Mouse (Mus musculus) intestine, embryonic 15.5 days (tissue): ENCODE measurements at regions not wholly inside any gene's neighbourhood (a gene's known extent, or its start where the extent isn't known, plus 50 kb on each side); places are given as distances from the start of the nearest gene placed in this dataset.

Experiments used
- ATAC-seq: fragments of 200-750 bp; cut with Nextera tagmentation; 2 replicates; pipeline ENCODE4 v1.8.0; 2017; ENCODE audit warnings: moderate TSS enrichment, moderate library complexity
- H3K27ac ChIP-seq: fragments of 300-500 bp; sonication (generic); 2 replicates; pipeline ENCODE4 v1.5.1; 2015; ENCODE audit warnings: mild to moderate bottlenecking, inconsistent platforms
- H3K27me3 ChIP-seq: fragments of 300-500 bp; sonication (generic); replicated peaks from 2 replicates; pipeline ENCODE4 v1.6.1; 2015; ENCODE audit warnings: inconsistent platforms
- H3K36me3 ChIP-seq: fragments of 300-500 bp; sonication (generic); 2 replicates; pipeline ENCODE4 v1.6.1; 2015; ENCODE audit warnings: inconsistent platforms
- H3K4me1 ChIP-seq: fragments of 300-500 bp; sonication (generic); replicated peaks from 2 replicates; pipeline ENCODE4 v1.6.1; 2015; ENCODE audit warnings: inconsistent platforms
- H3K4me2 ChIP-seq: fragments of 300-500 bp; sonication (generic); replicated peaks from 2 replicates; pipeline ENCODE4 v1.6.1; 2015; ENCODE audit warnings: mild to moderate bottlenecking, inconsistent platforms
- H3K4me3 ChIP-seq: fragments of 300-500 bp; sonication (generic); replicated peaks from 2 replicates; pipeline ENCODE4 v1.5.1; 2015; ENCODE audit warnings: inconsistent platforms
- H3K9ac ChIP-seq: fragments of 300-500 bp; sonication (generic); 2 replicates; pipeline ENCODE4 v1.6.1; 2015; ENCODE audit warnings: inconsistent platforms
- H3K9me3 ChIP-seq: fragments of 300-500 bp; sonication (generic); 2 replicates; pipeline ENCODE4 v1.6.1; 2016; ENCODE audit warnings: inconsistent platforms
- WGBS: fragments of 180-500 bp; shearing (Covaris S2); methylation state at CpG from one replicate; pipeline ENCODE4 v1.1.7; 2015; 5-methylcytosine and 5-hydroxymethylcytosine counted together

GRCm38 (mm10) chr1:126880801-126881200, 50.2 kb upstream of the Nckap5 start:
- H3K4me3 ChIP-seq = no peak overlapping the region
- no peak for ATAC-seq
- no peak overlapping the region for H3K4me2 ChIP-seq
- no peak overlapping the region for H3K9ac ChIP-seq
- 91% methylated on average over 3 of the region's 3 CpGs for WGBS
- no peaks in the 10 kb centered on the region for H3K27me3 ChIP-seq
- no peaks in the 10 kb centered on the region for H3K9me3 ChIP-seq
- H3K27ac ChIP-seq = no peak overlapping the region
- no peaks in the 10 kb centered on the region for H3K36me3 ChIP-seq
- no peaks in the 10 kb centered on the region for H3K4me1 ChIP-seq
